Mouse (Mus musculus) stomach, embryonic 14.5 days (tissue): ENCODE measurements around the gene U2surp. TPM values are rescaled to one million over a fixed set of nuclear protein-coding genes. Genes with fewer than 3 reads are reported as not detected.
A peak's percentile ranks its signal among the peaks of the same experiment; 100 is the strongest.
"Not testable (repeated sequence)": the region's sequence is repeated elsewhere in the genome, so short reads cannot be mapped to it uniquely, and the experiment has no call there.

Source experiments
- ATAC-seq: fragments of 200-750 bp; cut with Nextera tagmentation; 2 replicates; pipeline ENCODE4 v1.8.0; 2017; ENCODE audit warnings: low read depth, moderate TSS enrichment; ENCODE audit not compliant: insufficient number of reproducible peaks, insufficient read depth, low FRiP score
- H3K27ac ChIP-seq: fragments of 300-500 bp; sonication (generic); 2 replicates; pipeline ENCODE4 v1.5.1; 2014; ENCODE audit warnings: mild to moderate bottlenecking, low read length, moderate library complexity, mixed read lengths
- H3K27me3 ChIP-seq: fragments of 300-500 bp; sonication (generic); 2 replicates; pipeline ENCODE4 v1.6.1; 2014; ENCODE audit warnings: low read length, control low read depth, mixed read lengths; ENCODE audit not compliant: control insufficient read depth, insufficient read depth
- H3K36me3 ChIP-seq: fragments of 300-500 bp; sonication (generic); 2 replicates; pipeline ENCODE4 v1.6.1; 2014; ENCODE audit warnings: mild to moderate bottlenecking, control low read depth, low read length, moderate library complexity, mixed read lengths; ENCODE audit not compliant: control insufficient read depth, insufficient read depth
- H3K4me1 ChIP-seq: fragments of 300-500 bp; sonication (generic); 2 replicates; pipeline ENCODE4 v1.6.1; 2014; ENCODE audit warnings: low read length, control low read depth, mixed read lengths; ENCODE audit not compliant: control insufficient read depth, insufficient read depth
- H3K4me2 ChIP-seq: fragments of 300-500 bp; sonication (generic); replicated peaks from 2 replicates; pipeline ENCODE4 v1.6.1; 2014; ENCODE audit warnings: low read depth, low read length, control low read depth
- H3K4me3 ChIP-seq: fragments of 300-500 bp; sonication (generic); 2 replicates; pipeline ENCODE4 v1.5.1; 2014; ENCODE audit warnings: low read depth, low read length, control low read depth
- H3K9ac ChIP-seq: fragments of 300-500 bp; sonication (generic); replicated peaks from 2 replicates; pipeline ENCODE4 v1.6.1; 2014; ENCODE audit warnings: low read depth, mild to moderate bottlenecking, control low read depth, low read length, moderate library complexity, mixed read lengths
- H3K9me3 ChIP-seq: fragments of 300-500 bp; sonication (generic); 2 replicates; pipeline ENCODE4 v1.6.1; 2016; ENCODE audit warnings: low read depth, low read length, control low read depth; ENCODE audit not compliant: control insufficient read depth
- WGBS: fragments of 180-500 bp; shearing (Covaris S2); extraction: QIAGEN DNeasy Blood & Tissue Kit; methylation state at CpG from one replicate; pipeline ENCODE4 v1.1.7; 2014; 5-methylcytosine and 5-hydroxymethylcytosine counted together
- polyA plus RNA-seq: library from polyadenylated mRNA; unstranded; fragments of >200 nt; fragmentation: Nextera tagmentation; extraction: Ambion mirVana; gene quantifications from 2 replicates; pipeline ENCODE4 v1.2.1, GENCODE M21; 2014

U2surp gene
- polyA plus RNA-seq, 1 experiment from 2014 or later, result 137 TPM

DNA sequence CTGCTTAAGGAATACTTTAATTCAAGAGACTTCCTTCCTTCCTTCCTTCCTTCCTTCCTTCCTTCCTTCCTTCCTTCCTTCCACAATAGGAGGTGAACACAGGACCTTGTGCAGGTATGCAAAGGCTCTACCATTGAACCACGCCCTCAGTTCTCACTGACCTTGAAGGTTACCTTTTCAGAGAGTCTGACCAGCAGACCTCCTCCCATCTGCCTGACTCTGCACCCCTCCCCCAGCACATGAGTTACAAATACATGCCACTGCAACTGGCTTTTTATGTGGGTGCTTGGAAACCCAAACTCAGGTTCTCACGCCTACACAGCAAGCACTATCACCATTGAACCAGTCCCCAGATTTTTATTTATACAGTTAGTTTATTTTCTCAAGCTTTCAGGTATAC lies 10.8 kb upstream of the U2surp start:
- Histone ChIP-seq H3K36me3 (no peaks in the 10 kb centered on the region), H3K27me3 (no peaks in the 10 kb centered on the region), H3K4me2 (no peak overlapping the region), H3K4me1 (no peaks in the 10 kb centered on the region), H3K9ac (no peak overlapping the region), H3K4me3 (no peak overlapping the region), H3K9me3 (no peaks in the 10 kb centered on the region), H3K27ac (no peak overlapping the region)
- ATAC-seq, result no peak
- 77% methylated on average over 2 of the region's 2 CpGs for WGBS

DNA sequence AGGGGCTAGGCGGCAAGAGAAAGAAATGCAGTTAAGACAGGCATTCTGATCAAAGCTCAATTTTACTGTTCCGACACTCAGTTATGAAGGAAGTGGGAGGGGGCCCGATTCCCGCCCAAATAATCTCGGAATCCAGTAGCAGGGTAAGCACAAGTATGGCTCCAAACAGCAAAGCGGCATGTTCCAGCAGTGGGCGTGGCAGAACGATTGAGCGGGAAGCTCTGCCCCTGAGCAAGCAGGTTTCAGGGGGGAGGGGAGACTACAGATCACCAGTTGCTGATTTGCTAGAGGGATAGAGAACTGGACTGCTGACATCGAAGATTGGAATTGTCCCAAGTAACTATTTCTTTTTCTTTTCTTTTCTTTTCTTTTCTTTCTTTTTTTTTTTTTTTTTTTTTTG lies 9.8 kb upstream of the U2surp start:
- Histone ChIP-seq H3K4me3 (no peak overlapping the region), H3K27ac (no peak overlapping the region), H3K9ac (no peak overlapping the region), H3K4me2 (no peak overlapping the region), H3K27me3 (no peaks in the 10 kb centered on the region), H3K36me3 (no peaks in the 10 kb centered on the region), H3K4me1 (no peaks in the 10 kb centered on the region), H3K9me3 (no peaks in the 10 kb centered on the region)
- no peak for ATAC-seq
- 40% methylated on average over 10 of the region's 10 CpGs for WGBS

DNA sequence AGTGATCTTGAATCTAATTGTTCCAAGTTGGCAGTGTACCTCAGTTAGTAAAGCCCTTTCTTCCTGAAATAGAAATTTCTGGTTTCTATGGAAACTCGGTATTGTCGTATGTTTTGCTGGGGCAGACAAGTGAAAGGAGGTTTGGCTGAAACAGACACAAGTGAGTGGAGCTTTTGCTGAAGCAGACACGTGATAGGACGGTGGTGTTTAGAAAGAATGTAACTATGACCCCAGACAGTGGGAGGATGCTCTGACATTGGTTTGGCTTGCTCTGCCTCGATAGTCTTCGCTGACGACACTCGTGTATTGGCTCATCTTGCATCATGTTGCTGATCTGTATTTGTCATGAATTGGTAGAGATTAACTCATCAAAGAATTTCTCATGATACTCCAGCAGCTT lies 9.2 kb upstream of the U2surp start:
- no peaks in the 10 kb centered on the region for H3K9me3 ChIP-seq
- WGBS, result 89% methylated on average over 8 of the region's 8 CpGs
- no peak overlapping the region for H3K4me2 ChIP-seq
- no peak overlapping the region for H3K27ac ChIP-seq
- H3K27me3 ChIP-seq, result no peaks in the 10 kb centered on the region
- H3K4me3 ChIP-seq, result no peak overlapping the region
- ATAC-seq, result no peak
- H3K4me1 ChIP-seq, result no peaks in the 10 kb centered on the region
- no peaks in the 10 kb centered on the region for H3K36me3 ChIP-seq
- no peak overlapping the region for H3K9ac ChIP-seq

DNA sequence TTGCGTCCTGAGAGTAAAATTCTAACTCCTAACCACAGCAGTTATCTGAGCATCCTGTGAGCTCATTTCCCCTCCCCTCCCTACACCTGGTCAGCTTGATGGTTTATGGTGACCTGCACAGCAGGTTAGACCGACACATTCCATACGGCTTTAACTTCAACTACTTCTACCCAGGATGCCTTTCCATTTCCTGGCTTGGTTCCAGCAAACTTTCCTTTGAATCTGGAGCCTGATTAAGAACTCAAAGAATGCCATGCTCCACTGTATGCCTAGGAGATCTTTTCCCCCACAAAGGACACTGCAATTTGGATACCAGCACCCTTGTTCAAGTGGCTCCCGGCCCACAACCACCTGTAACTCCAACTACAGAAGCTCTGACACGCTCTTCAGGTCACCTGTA lies 8.8 kb upstream of the U2surp start:
- Histone ChIP-seq H3K36me3 (no peaks in the 10 kb centered on the region), H3K27ac (no peak overlapping the region), H3K9me3 (no peaks in the 10 kb centered on the region), H3K4me1 (no peaks in the 10 kb centered on the region), H3K27me3 (no peaks in the 10 kb centered on the region), H3K4me3 (no peak overlapping the region), H3K9ac (no peak overlapping the region), H3K4me2 (no peak overlapping the region)
- 78% methylated on average over 5 of the region's 5 CpGs for WGBS
- no peak for ATAC-seq

DNA sequence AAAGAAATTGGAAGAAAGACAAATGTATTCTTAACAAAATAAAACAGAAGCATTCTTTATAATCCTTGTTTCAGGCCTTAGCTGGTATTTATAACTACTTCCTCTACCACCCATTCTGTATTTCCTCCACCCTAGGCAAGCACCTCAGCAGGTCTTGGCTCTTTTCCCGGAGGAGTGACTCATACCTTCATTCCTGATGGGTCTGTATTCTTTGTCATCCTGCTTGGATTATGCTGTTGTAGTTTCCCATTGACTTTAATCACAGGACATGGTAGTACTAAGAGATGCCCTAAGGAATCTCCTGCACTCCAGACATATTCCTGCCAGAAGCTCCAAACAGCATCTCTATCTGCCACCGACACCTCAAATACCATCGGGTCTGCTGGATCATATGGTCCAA lies 2.6 kb upstream of the U2surp start:
- not testable (repeated sequence) for H3K27ac ChIP-seq, ATAC-seq, H3K9me3 ChIP-seq, H3K36me3 ChIP-seq, H3K4me3 ChIP-seq, H3K9ac ChIP-seq, H3K4me2 ChIP-seq, H3K27me3 ChIP-seq, H3K4me1 ChIP-seq
- 92% methylated on average over 3 of the region's 3 CpGs for WGBS

DNA sequence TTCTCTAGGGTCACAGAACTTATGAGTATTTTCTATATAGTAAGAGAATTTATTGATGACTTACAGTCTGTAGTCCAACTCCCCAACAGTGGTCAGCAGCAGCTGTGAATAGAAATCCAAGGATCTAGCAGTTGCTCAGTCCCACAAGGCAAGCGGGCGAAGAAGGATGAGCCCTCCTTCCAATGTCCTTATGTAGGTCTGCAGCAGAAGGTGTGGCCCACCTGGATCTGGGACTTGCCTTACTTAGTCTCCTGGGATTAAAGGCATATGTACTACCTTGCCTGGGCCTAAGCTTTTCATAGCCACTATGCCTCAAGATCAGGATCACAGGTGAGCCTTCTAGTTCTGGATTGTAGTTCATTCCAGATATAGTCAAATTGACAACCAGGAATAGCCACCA lies 2.0 kb upstream of the U2surp start:
- Histone ChIP-seq H3K27me3 (no peaks in the 10 kb centered on the region), H3K27ac (no peak overlapping the region), H3K4me2 (no peak overlapping the region), H3K36me3 (no peaks in the 10 kb centered on the region), H3K4me3 (no peak overlapping the region), H3K4me1 (peaks cover 9% of the 10 kb centered on the region; the same call in 1 of the 2 replicates), H3K9ac (no peak overlapping the region), H3K9me3 (no peaks in the 10 kb centered on the region)
- 96% methylated on average over 2 of the region's 2 CpGs for WGBS
- no peak for ATAC-seq

DNA sequence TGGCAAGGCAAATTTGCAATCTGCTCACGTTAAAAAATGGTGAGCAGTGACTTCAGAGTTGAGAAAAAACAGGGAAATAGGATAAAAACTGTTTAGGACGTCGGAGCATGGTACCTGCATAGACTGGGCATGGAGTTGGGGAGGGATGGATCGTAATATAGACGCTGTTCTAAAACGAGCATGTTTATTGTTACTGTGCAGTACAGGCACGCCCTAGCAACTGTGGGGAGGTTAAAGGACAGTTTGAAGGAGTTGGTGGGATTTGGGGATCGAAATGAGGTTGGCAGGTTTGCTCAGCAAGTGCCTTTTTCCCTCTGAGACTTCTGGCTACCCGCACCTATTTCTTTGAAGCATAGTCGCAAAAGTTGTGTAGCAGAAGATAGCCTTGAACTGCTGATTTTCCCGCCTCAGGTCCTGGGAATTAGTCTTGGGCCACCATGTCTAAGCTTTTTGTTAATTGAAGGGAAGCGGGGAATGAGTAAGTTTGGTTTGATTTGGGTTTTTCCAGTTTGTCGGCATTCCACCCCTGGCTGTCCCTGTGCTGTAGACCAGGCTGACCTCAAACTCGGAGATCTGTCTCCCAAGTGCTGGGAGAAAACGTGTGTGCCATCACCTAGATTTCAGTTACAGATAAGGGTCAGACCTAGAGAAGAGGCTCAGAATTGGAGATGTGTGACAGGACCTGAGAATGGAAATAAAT lies 685 bp upstream of the U2surp start:
- Histone ChIP-seq H3K9ac (peak overlapping the region; percentile 96; the same call in 1 of the 2 replicates), H3K27me3 (no peaks in the 10 kb centered on the region), H3K4me2 (peak overlapping the region; percentile 71), H3K9me3 (no peaks in the 10 kb centered on the region), H3K4me3 (peak overlapping the region; percentile 98), H3K27ac (peak overlapping the region; percentile 73), H3K36me3 (no peaks in the 10 kb centered on the region), H3K4me1 (peaks cover 9% of the 10 kb centered on the region; the same call in 1 of the 2 replicates)
- 21% methylated on average over 15 of the region's 15 CpGs for WGBS
- ATAC-seq, result peak; percentile 38; the same call in 1 of the 2 replicates

DNA sequence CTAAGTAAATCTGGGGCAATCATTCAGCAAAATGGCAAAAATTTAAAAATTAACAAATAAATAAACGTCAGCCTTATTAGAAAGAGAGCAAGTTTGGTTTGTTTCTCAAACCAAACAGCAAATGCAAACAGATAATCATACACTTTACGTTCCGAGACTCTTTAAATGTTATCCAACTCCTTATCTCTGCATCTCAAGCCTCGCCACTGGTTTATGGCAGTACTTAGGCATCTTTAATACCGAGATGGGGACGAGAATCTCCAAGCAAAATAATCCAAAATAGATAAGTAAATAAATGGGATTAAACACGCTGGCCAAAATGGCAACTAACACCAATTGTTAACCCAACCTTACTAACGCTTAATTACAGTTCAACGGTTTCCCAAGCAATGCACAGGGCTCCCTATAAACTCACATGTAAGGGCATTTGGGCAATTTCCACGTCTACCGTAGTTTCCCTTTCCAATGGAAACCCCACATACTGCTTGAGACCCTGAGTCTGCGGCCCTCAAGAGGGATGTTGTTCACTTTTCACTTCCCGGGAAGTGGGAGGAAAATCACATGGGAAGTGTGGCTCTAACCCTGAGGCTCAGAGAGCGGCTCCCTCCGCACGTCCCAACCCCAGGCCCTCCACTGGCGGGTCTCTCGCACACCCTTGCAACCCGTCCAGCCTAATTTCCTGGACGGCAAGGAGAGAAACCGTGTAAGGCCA lies 947 bp downstream of the U2surp start:
- H3K9ac ChIP-seq, result peak overlapping the region; percentile 96
- peaks cover 9% of the 10 kb centered on the region; the same call in 1 of the 2 replicates for H3K4me1 ChIP-seq
- no peaks in the 10 kb centered on the region for H3K9me3 ChIP-seq
- H3K4me2 ChIP-seq, result peak overlapping the region; percentile 87
- no peak for ATAC-seq
- H3K36me3 ChIP-seq, result no peaks in the 10 kb centered on the region
- 6% methylated on average over 21 of the region's 21 CpGs for whole genome bisulfite sequencing
- H3K4me3 ChIP-seq, result peak overlapping the region; percentile 98
- peak overlapping the region; percentile 90; the same call in 1 of the 2 replicates for H3K27ac ChIP-seq
- H3K27me3 ChIP-seq, result no peaks in the 10 kb centered on the region
